Comparison of ENCODE assay signal across 24 mouse cellular contexts in the genomic region with DNA sequence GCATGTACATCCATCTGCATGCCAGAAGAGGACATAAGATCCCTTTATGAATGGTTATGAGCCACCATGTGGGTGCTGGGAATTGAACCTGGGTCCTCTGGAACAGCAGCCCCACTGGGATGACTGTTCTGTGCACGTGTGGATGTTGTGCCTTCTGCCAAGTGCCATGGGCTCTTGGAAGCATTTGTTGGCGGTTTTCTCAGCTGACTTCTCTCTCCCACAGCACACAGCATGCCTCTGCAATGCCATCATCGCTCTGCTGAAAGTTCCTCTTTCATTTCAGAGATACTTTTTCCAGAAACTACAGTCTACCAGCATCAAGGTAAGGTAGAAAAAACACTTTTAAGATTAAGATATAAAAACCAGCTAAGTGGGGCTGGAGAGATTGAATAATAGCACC. TPM values are rescaled to one million over a fixed set of nuclear protein-coding genes. Genes with fewer than 3 reads are reported as not detected.
A peak's percentile ranks its signal among the peaks of the same experiment; 100 is the strongest.
DNase-seq lines count a peak whose midpoint lies in the region; ATAC-seq and TF ChIP-seq lines count a peak whose summit lies in the region.
"Had no signal": no experiment of that assay in that cellular context is flagged by ENCODE, and none has a peak within 500 bp of the region (broad histone marks: within the 10 kb centered on the region; RNA-seq: fewer than 3 reads in every experiment).

No protein-coding gene starts in this region.

- TF ChIP-seq EP300 in heart, postnatal 0 days (IDR thresholded peaks at IDR 0.05; ENCODE audit: low read depth) = no peak

- intact Hi-C loops in heart, postnatal 25 days (cut with DNase I) = loop anchor here (5.0 kb wide), 1 partner anchor 100 kb away; a partner anchor contains a TSS

- no peaks in the 10 kb centered on the region for H3K27me3 ChIP-seq in heart, embryonic 14.5 days (ENCODE audit: control insufficient read depth, insufficient read depth, low read length)
- no peaks in the 10 kb centered on the region for H3K27me3 ChIP-seq in heart, postnatal 0 days (ENCODE audit: control insufficient read depth, insufficient read depth, low read length)
- H3K27me3 ChIP-seq: embryonic facial prominence, embryonic 12.5 days; embryonic facial prominence, embryonic 15.5 days; hindbrain, embryonic 12.5 days; hindbrain, embryonic 15.5 days; Patski had no signal

- H3K27ac ChIP-seq in heart, embryonic 14.5 days (replicated peaks in 1 of 2; ENCODE audit: control insufficient read depth in 1 of 2, insufficient read depth in 1 of 2, low read depth in 2 of 2, low read length in 2 of 2) = peak overlapping the region; percentile 58 to 65
- H3K27ac ChIP-seq in heart, postnatal 0 days (ENCODE audit: low read depth) = peak overlapping the region; percentile 76
- H3K27ac ChIP-seq: embryonic facial prominence, embryonic 12.5 days; embryonic facial prominence, embryonic 15.5 days; gastrocnemius, adult 2 months; hindbrain, embryonic 12.5 days; hindbrain, embryonic 15.5 days had no signal

- H3K4me1 ChIP-seq in heart, embryonic 14.5 days (ENCODE audit: control insufficient read depth in 2 of 2, insufficient read depth in 2 of 2, low read length in 2 of 2) = peaks cover 3 to 7% of the 10 kb centered on the region in 2 experiments; a peak in 2 of 4 replicates
- no peaks in the 10 kb centered on the region for H3K4me1 ChIP-seq in heart, postnatal 0 days (ENCODE audit: control insufficient read depth, insufficient read depth)
- H3K4me1 ChIP-seq: embryonic facial prominence, embryonic 12.5 days; embryonic facial prominence, embryonic 15.5 days; hindbrain, embryonic 12.5 days; hindbrain, embryonic 15.5 days had no signal

- no peak overlapping the region for H3K4me3 ChIP-seq in heart, embryonic 14.5 days (ENCODE audit: control insufficient read depth in 1 of 2, insufficient read depth in 1 of 2, low read depth in 1 of 2, low read length in 2 of 2)
- no peak overlapping the region for H3K4me3 ChIP-seq in heart, postnatal 0 days (ENCODE audit: low read depth, low read length)
- H3K4me3 ChIP-seq: embryonic facial prominence, embryonic 12.5 days; embryonic facial prominence, embryonic 15.5 days; gastrocnemius, adult 2 months; hindbrain, embryonic 12.5 days; hindbrain, embryonic 15.5 days had no signal

- DNase-seq in heart, adult 18-20 months = no peak
- DNase-seq in heart, postnatal 0 days (ENCODE audit: low spot score) = no peak
- DNase-seq in heart, postnatal 25 days (ENCODE audit: low spot score) = no peak
- no peak for DNase-seq in kidney, adult 9 months
- DNase-seq: adrenal gland, postnatal 14 days; cerebellum, adult 11 months; cerebellum, adult 2 months; cerebellum, adult 9-11 months; cerebellum, postnatal 25 days; forebrain, postnatal 0 days; gastrocnemius, adult 2 months; gastrocnemius, postnatal 14 days; heart, postnatal 10 days; kidney, adult 2 months had no signal

- H3K9me3 ChIP-seq in heart, embryonic 14.5 days (ENCODE audit: control insufficient read depth, low read length) = no peaks in the 10 kb centered on the region
- no peaks in the 10 kb centered on the region for H3K9me3 ChIP-seq in heart, postnatal 0 days (replicated peaks; ENCODE audit: control insufficient read depth, low read length)
- H3K9me3 ChIP-seq: embryonic facial prominence, embryonic 12.5 days; embryonic facial prominence, embryonic 15.5 days; hindbrain, embryonic 12.5 days; hindbrain, embryonic 15.5 days had no signal

- peaks cover 99% of the 10 kb centered on the region for H3K36me3 ChIP-seq in heart, embryonic 14.5 days (ENCODE audit: control insufficient read depth, insufficient read depth, low read length)
- H3K36me3 ChIP-seq in heart, postnatal 0 days (replicated peaks; ENCODE audit: control insufficient read depth, insufficient read depth, low read length) = peaks cover 86% of the 10 kb centered on the region

- no peak for ATAC-seq in heart, embryonic 14.5 days (ENCODE audit: insufficient number of reproducible peaks, insufficient read depth, low FRiP score, low read depth)
- no peak for ATAC-seq in heart, postnatal 0 days (ENCODE audit: insufficient read depth, low read depth)
- ATAC-seq in megakaryocyte, adult 5-6 weeks (ENCODE audit: poor library complexity, severe bottlenecking) = 0 out of 2 replicates have a peak, but pooled peaks have one; percentile 33
- ATAC-seq: CD4-positive, CD25-positive, alpha-beta regulatory T cell, adult 4 months; forebrain, embryonic 14.5 days; forebrain, postnatal 0 days; intestine, postnatal 0 days; Patski had no signal

- 71% methylated on average over 3 of the region's 3 CpGs for WGBS in heart, embryonic 14.5 days
- 67% methylated on average over 3 of the region's 3 CpGs for WGBS in heart, postnatal 0 days

- H3K9ac ChIP-seq in heart, embryonic 14.5 days (ENCODE audit: low read length) = no peak overlapping the region
- no peak overlapping the region for H3K9ac ChIP-seq in heart, postnatal 0 days (replicated peaks; ENCODE audit: low read depth, low read length)
- H3K9ac ChIP-seq: embryonic facial prominence, embryonic 12.5 days; embryonic facial prominence, embryonic 15.5 days; forebrain, postnatal 0 days; hindbrain, embryonic 12.5 days; hindbrain, embryonic 15.5 days had no signal

- H3K4me2 ChIP-seq in heart, embryonic 14.5 days (ENCODE audit: low read length) = no peak overlapping the region
- no peak overlapping the region for H3K4me2 ChIP-seq in heart, postnatal 0 days (ENCODE audit: low read depth, low read length)
- H3K4me2 ChIP-seq: embryonic facial prominence, embryonic 12.5 days; embryonic facial prominence, embryonic 15.5 days; hindbrain, embryonic 12.5 days; hindbrain, embryonic 15.5 days had no signal

- TF ChIP-seq CTCF in heart, postnatal 0 days (IDR thresholded peaks at IDR 0.05; ENCODE audit: low read depth) = no peak

RNA-seq across cellular contexts. Expression of a gene that starts 42.2 kb away (rescaled TPM):
- 36.4 and 38.2 TPM in 2 replicates for polyA plus RNA-seq in heart, embryonic 14.5 days (2014; fragmentation: Nextera tagmentation; extraction: Ambion mirVana)
- 10 to 100 TPM in 1 of 2 experiments, 1 to 10 TPM in 1; 8.4 to 11.0 TPM for total RNA-seq in heart, adult 18-20 months (2021)
- 33.2 and 33.8 TPM in 2 replicates for total RNA-seq in heart, postnatal 0 days (2014; rRNA removed; ENCODE audit: low replicate concordance)
- polyA plus RNA-seq in heart, postnatal 0 days (2015; fragmentation: Nextera tagmentation; extraction: Ambion mirVana) = 14.1 and 15.1 TPM in 2 replicates
- total RNA-seq in heart, postnatal 25 days (2021) = 10 to 100 TPM; 12.4 to 13.2 TPM
- total RNA-seq in megakaryocyte, adult 5-6 weeks (2015) = 18.1 and 18.2 TPM in 2 replicates
- total RNA-seq in megakaryocyte, adult 5-6 weeks (2017) = 33.7 and 37.1 TPM in 2 replicates

RNA-seq across cellular contexts. Expression of a gene that starts 42.2 kb away (rescaled TPM):
- polyA plus RNA-seq in heart, embryonic 14.5 days (2014; fragmentation: Nextera tagmentation; extraction: Ambion mirVana) = 27.2 and 30.4 TPM in 2 replicates
- total RNA-seq in heart, adult 18-20 months (2021) = under 1 TPM; 0.12 to 0.15 TPM
- total RNA-seq in heart, postnatal 0 days (2014; rRNA removed; ENCODE audit: low replicate concordance) = 4.1 and 7.6 TPM in 2 replicates
- 5.9 and 6.2 TPM in 2 replicates for polyA plus RNA-seq in heart, postnatal 0 days (2015; fragmentation: Nextera tagmentation; extraction: Ambion mirVana)
- under 1 TPM; 0.31 TPM for total RNA-seq in heart, postnatal 25 days (2021)
- 34.7 and 36.7 TPM in 2 replicates for total RNA-seq in megakaryocyte, adult 5-6 weeks (2015)
- total RNA-seq in megakaryocyte, adult 5-6 weeks (2017) = 24.2 and 30.4 TPM in 2 replicates
